Mouse (Mus musculus) MEL (cell line): ENCODE results near the gene Chst3. TPM values are rescaled to one million over a fixed set of nuclear protein-coding genes. Genes with fewer than 3 reads are reported as not detected.
"Not testable (repeated sequence)": the region's sequence is repeated elsewhere in the genome, so short reads cannot be mapped to it uniquely, and the experiment has no call there.

Experiments used
- DNase-seq: peaks from one replicate; pipeline ENCODE4 v3.0.0; 2011; ENCODE audit warnings: low read depth, low spot score
- H3K27ac ChIP-seq: 2 replicates; pipeline ENCODE4 v1.5.1; 2012; ENCODE audit warnings: low read depth, mild to moderate bottlenecking, control low read depth, low read length, moderate library complexity; ENCODE audit not compliant: control insufficient read depth
- H3K27me3 ChIP-seq, 2 experiments: fragments of 150-350 bp in 1 of 2; sonication (generic) in 1 of 2; 2 replicates each; pipeline ENCODE4 v1.6.1; 2012; ENCODE audit warnings: low read length in 2 of 2, mild to moderate bottlenecking in 2 of 2, improper control_type of control experiment in 1 of 2, moderate library complexity in 1 of 2; ENCODE audit not compliant: insufficient read depth in 2 of 2, control insufficient read depth in 1 of 2
- H3K36me3 ChIP-seq, 2 experiments: 2 replicates each; pipeline ENCODE4 v1.6.1; 2012 to 2014; ENCODE audit warnings: low read length in 2 of 2, improper control_type of control experiment in 1 of 2, inconsistent platforms in 1 of 2, mild to moderate bottlenecking in 1 of 2; ENCODE audit not compliant: insufficient read depth in 2 of 2, control insufficient read depth in 1 of 2
- H3K4me1 ChIP-seq, 2 experiments: fragments of 150-350 bp in 1 of 2; sonication (generic) in 1 of 2; 2 replicates each; pipeline ENCODE4 v1.6.1; 2012; ENCODE audit warnings: low read length in 2 of 2, improper control_type of control experiment in 1 of 2, mild to moderate bottlenecking in 1 of 2; ENCODE audit not compliant: insufficient read depth in 2 of 2, control insufficient read depth in 1 of 2
- H3K4me3 ChIP-seq, 2 experiments: fragments of 150-350 bp in 1 of 2; sonication (generic) in 1 of 2; 2 replicates each; pipeline ENCODE4 v1.5.1; 2012; ENCODE audit warnings: low read depth in 2 of 2, low read length in 2 of 2, mild to moderate bottlenecking in 2 of 2, moderate library complexity in 2 of 2, control low read depth in 1 of 2, improper control_type of control experiment in 1 of 2; ENCODE audit not compliant: control insufficient read depth in 1 of 2, insufficient read depth in 1 of 2
- H3K79me2 ChIP-seq: 2 replicates; pipeline ENCODE4 v1.6.1; 2012; ENCODE audit warnings: mild to moderate bottlenecking, low read length, moderate library complexity; ENCODE audit not compliant: control insufficient read depth, poor library complexity, insufficient read depth
- H3K9ac ChIP-seq: 2 replicates; pipeline ENCODE4 v1.6.1; 2012; ENCODE audit warnings: low read depth, mild to moderate bottlenecking, control low read depth, low read length, moderate library complexity; ENCODE audit not compliant: control insufficient read depth, poor library complexity, severe bottlenecking
- H3K9me3 ChIP-seq: fragments of 150-350 bp; sonication (generic); replicated peaks from 2 replicates; pipeline ENCODE4 v1.6.1; 2012; ENCODE audit warnings: mild to moderate bottlenecking, low read length, improper control_type of control experiment, moderate library complexity; ENCODE audit not compliant: insufficient read depth
- BHLHE40 ChIP-seq: IDR thresholded peaks from 2 replicates; pipeline ENCODE4 v1.6.1; 2012; ENCODE audit warnings: low read depth, mild to moderate bottlenecking, inconsistent platforms, low read length, improper control_type of control experiment, borderline replicate concordance
- CTCF ChIP-seq, 3 experiments: IDR thresholded peaks in 2 of 3; conservative IDR thresholded peaks in 1 of 3; 2 replicates each; pipeline ENCODE4 v1.5.1; 2011 to 2012; ENCODE audit warnings: low read length in 3 of 3, low read depth in 2 of 3, mild to moderate bottlenecking in 2 of 3, improper control_type of control experiment in 1 of 3, inconsistent platforms in 1 of 3, mixed read lengths in 1 of 3, moderate library complexity in 1 of 3; ENCODE audit not compliant: control insufficient read depth in 1 of 3, insufficient read depth in 1 of 3, poor library complexity in 1 of 3, severe bottlenecking in 1 of 3
- EP300 ChIP-seq, 2 experiments: IDR thresholded peaks; 2 replicates each; pipeline ENCODE4 v1.6.1; 2011; ENCODE audit warnings: improper control_type of control experiment in 2 of 2, low read length in 2 of 2, low read depth in 1 of 2, mild to moderate bottlenecking in 1 of 2
- GABPA ChIP-seq: IDR thresholded peaks from 2 replicates; pipeline ENCODE4 v1.6.1; 2012; ENCODE audit warnings: low read depth, mild to moderate bottlenecking, inconsistent platforms, low read length, improper control_type of control experiment, moderate library complexity
- GATA1 ChIP-seq: IDR thresholded peaks from 2 replicates; pipeline ENCODE4 v1.6.1; 2011; ENCODE audit warnings: low read depth, low read length, improper control_type of control experiment
- JUND ChIP-seq: IDR thresholded peaks from 2 replicates; pipeline ENCODE4 v1.6.1; 2011; ENCODE audit warnings: low read depth, mild to moderate bottlenecking, improper control_type of control experiment, low read length
- MAX ChIP-seq: IDR thresholded peaks from 2 replicates; pipeline ENCODE4 v1.6.1; 2011; ENCODE audit warnings: low read length, improper control_type of control experiment
- MAZ ChIP-seq: IDR thresholded peaks from 2 replicates; pipeline ENCODE4 v1.6.1; 2012; ENCODE audit warnings: low read depth, mild to moderate bottlenecking, inconsistent platforms, low read length, improper control_type of control experiment
- MXI1 ChIP-seq: IDR thresholded peaks from 2 replicates; pipeline ENCODE4 v1.6.1; 2011; ENCODE audit warnings: mild to moderate bottlenecking, low read depth, low read length, improper control_type of control experiment
- MYB ChIP-seq: IDR thresholded peaks from 2 replicates; pipeline ENCODE4 v1.6.1; 2011; ENCODE audit warnings: mild to moderate bottlenecking, low read depth, low read length, improper control_type of control experiment
- MYC ChIP-seq: IDR thresholded peaks from 2 replicates; pipeline ENCODE4 v1.6.1; 2011; ENCODE audit warnings: low read depth, mild to moderate bottlenecking, low read length, improper control_type of control experiment, moderate library complexity
- POLR2A ChIP-seq, 2 experiments: IDR thresholded peaks; 2 replicates each; pipeline ENCODE4 v1.6.1; 2011 to 2012; ENCODE audit warnings: low read length in 2 of 2, mild to moderate bottlenecking in 2 of 2, control low read depth in 1 of 2, improper control_type of control experiment in 1 of 2, low read depth in 1 of 2, moderate library complexity in 1 of 2; ENCODE audit not compliant: control insufficient read depth in 1 of 2, insufficient read depth in 1 of 2, poor library complexity in 1 of 2
- POLR2AphosphoS2 ChIP-seq: IDR thresholded peaks from 2 replicates; pipeline ENCODE4 v1.6.1; 2011; ENCODE audit warnings: low read length, improper control_type of control experiment
- POLR2AphosphoS5 ChIP-seq: IDR thresholded peaks from 2 replicates; pipeline ENCODE4 v1.6.1; 2012; ENCODE audit warnings: low read depth, borderline replicate concordance, mild to moderate bottlenecking, inconsistent platforms, low read length, moderate library complexity, mixed read lengths
- SMC3 ChIP-seq: IDR thresholded peaks from 2 replicates; pipeline ENCODE4 v1.6.1; 2011; ENCODE audit warnings: low read depth, low read length, improper control_type of control experiment
- TBP ChIP-seq: IDR thresholded peaks from 2 replicates; pipeline ENCODE4 v1.8.0; 2011; ENCODE audit warnings: low read depth, low read length, improper control_type of control experiment
- TCF12 ChIP-seq: IDR thresholded peaks from 2 replicates; pipeline ENCODE4 v1.6.1; 2014; ENCODE audit warnings: low read depth, mild to moderate bottlenecking, inconsistent platforms, low read length, improper control_type of control experiment, moderate library complexity
- USF2 ChIP-seq, 2 experiments: IDR thresholded peaks; 2 replicates each; pipeline ENCODE4 v1.6.1; 2011 to 2012; ENCODE audit warnings: improper control_type of control experiment in 2 of 2, low read length in 2 of 2, borderline replicate concordance in 1 of 2, inconsistent platforms in 1 of 2, low read depth in 1 of 2, mild to moderate bottlenecking in 1 of 2; ENCODE audit not compliant: insufficient read depth in 1 of 2
- ZMIZ1 ChIP-seq: IDR thresholded peaks from 2 replicates; pipeline ENCODE4 v1.6.1; 2012; ENCODE audit warnings: low read depth, mild to moderate bottlenecking, inconsistent platforms, low read length, improper control_type of control experiment, moderate library complexity
- polyA plus RNA-seq, 2 experiments: library from polyadenylated mRNA; stranded (reverse) in 1 of 2; unstranded in 1 of 2; fragments of >175 nt in 1 of 2; fragments of >200 nt in 1 of 2; gene quantifications; 2 replicates each; pipeline versions ENCODE4 v1.2.1 to v1.2.4; 2012; ENCODE audit warnings: low replicate concordance in 2 of 2, low read depth in 1 of 2; ENCODE audit not compliant: insufficient read length in 2 of 2, insufficient read depth in 1 of 2, missing spikeins in 1 of 2
- total RNA-seq: library from RNA; depleted of rRNA; stranded (reverse); fragments of 300-350 nt; gene quantifications from 2 replicates; pipeline ENCODE4 v1.2.3, GENCODE M21; 2012

The Chst3 gene
- total and polyA plus RNA-seq, 3 experiments = 0.08 TPM; not detected in 2

DNA sequence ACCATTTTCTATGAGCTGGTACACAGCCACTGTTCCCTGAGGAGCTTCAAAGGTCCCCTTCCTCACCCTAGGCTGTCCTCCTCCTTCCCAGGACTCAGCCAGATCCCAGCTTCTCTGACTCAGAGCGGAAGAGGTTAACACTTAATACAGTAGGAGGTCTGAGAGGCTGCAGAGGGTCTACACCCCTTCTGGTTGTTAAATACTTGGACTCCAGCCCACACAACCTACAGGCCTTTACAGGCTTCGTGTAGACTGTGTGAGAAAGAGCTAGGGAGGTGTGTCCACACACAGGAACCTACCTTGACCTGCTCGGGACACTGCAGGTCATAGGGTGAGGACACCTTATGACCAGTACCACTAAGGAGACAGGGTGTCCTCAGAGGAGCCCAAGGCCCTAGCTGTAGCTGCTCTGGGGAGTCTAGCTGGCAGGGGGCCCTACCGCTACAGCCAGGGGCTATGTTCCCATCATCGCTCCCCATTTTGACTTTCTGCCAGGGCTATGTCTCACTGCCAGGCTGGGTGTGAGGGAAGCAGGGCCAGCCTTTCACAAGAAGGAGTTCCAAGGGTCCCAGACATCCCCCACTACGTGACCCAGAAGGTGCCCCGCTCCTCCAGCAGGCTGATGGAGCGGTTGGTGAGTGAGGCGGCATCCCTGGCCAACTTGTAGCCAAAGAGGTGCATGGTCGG lies 33.9 kb downstream of the Chst3 start:
- no peaks in the 10 kb centered on the region for H3K36me3 ChIP-seq
- TF ChIP-seq TBP (no peak), MAX (no peak), POLR2A (IDR thresholded peaks at IDR 0.05; ENCODE audit: control insufficient read depth in 1 of 2, insufficient read depth in 1 of 2, low read depth in 1 of 2, low read length in 2 of 2, poor library complexity in 1 of 2) (no peak), BHLHE40 (no peak)
- no peak overlapping the region for H3K9ac ChIP-seq
- H3K4me3 ChIP-seq = no peak overlapping the region
- H3K4me1 ChIP-seq = no peaks in the 10 kb centered on the region
- no peaks in the 10 kb centered on the region for H3K79me2 ChIP-seq
- H3K27ac ChIP-seq = no peak overlapping the region
- H3K9me3 ChIP-seq = no peaks in the 10 kb centered on the region
- DNase-seq = no peak
- H3K27me3 ChIP-seq = peaks cover 0 to 3% of the 10 kb centered on the region in 2 experiments; a peak in 2 of 4 replicates

GRCm38 (mm10) chr10:60175306-60175705 lies 43.8 kb downstream of the Chst3 start:
- not testable (repeated sequence) for H3K27ac ChIP-seq, H3K36me3 ChIP-seq, H3K4me3 ChIP-seq, H3K9me3 ChIP-seq, H3K9ac ChIP-seq, DNase-seq, H3K79me2 ChIP-seq, H3K27me3 ChIP-seq, H3K4me1 ChIP-seq

GRCm38 (mm10) chr10:60174506-60174905 lies 44.6 kb downstream of the Chst3 start:
- H3K4me1 ChIP-seq = no peaks in the 10 kb centered on the region
- no peaks in the 10 kb centered on the region for H3K79me2 ChIP-seq
- H3K27ac ChIP-seq = no peak overlapping the region
- H3K27me3 ChIP-seq = no peaks in the 10 kb centered on the region; a peak in 1 of 4 replicates
- no peak for DNase-seq
- no peaks in the 10 kb centered on the region for H3K9me3 ChIP-seq
- H3K9ac ChIP-seq = no peak overlapping the region
- H3K36me3 ChIP-seq = no peaks in the 10 kb centered on the region
- TF ChIP-seq EP300 (IDR thresholded peaks at IDR 0.05; ENCODE audit: low read depth in 1 of 2, low read length in 2 of 2) = no peak
- TF ChIP-seq MAZ = no peak
- no peak for TF ChIP-seq POLR2A (IDR thresholded peaks at IDR 0.05; ENCODE audit: control insufficient read depth in 1 of 2, insufficient read depth in 1 of 2, low read depth in 1 of 2, low read length in 2 of 2, poor library complexity in 1 of 2)
- no peak for TF ChIP-seq SMC3
- TF ChIP-seq POLR2AphosphoS2 = no peak
- no peak for TF ChIP-seq USF2 (IDR thresholded peaks at IDR 0.05; ENCODE audit: borderline replicate concordance in 1 of 2, insufficient read depth in 1 of 2, low read depth in 1 of 2, low read length in 2 of 2)
- no peak for TF ChIP-seq ZMIZ1
- no peak for TF ChIP-seq POLR2AphosphoS5
- TF ChIP-seq TCF12 = no peak
- no peak for TF ChIP-seq JUND
- TF ChIP-seq MYB = no peak
- no peak for TF ChIP-seq GATA1
- no peak for TF ChIP-seq CTCF (IDR thresholded peaks at IDR 0.05 in 2 of 3, conservative IDR thresholded peaks at IDR 0.05 in 1 of 3; ENCODE audit: control insufficient read depth in 1 of 3, insufficient read depth in 1 of 3, low read depth in 2 of 3, low read length in 3 of 3, poor library complexity in 1 of 3, severe bottlenecking in 1 of 3)
- TF ChIP-seq MYC = no peak
- no peak for TF ChIP-seq TBP
- TF ChIP-seq MXI1 = no peak
- no peak for TF ChIP-seq GABPA
- H3K4me3 ChIP-seq = no peak overlapping the region
